Mouse (Mus musculus): Measurements from ENCODE around the gene Tmem201. TPM values are rescaled to one million over a fixed set of nuclear protein-coding genes. Genes with fewer than 3 reads are reported as not detected.

Gene Tmem201
- polyA plus RNA-seq, 1 experiment, result 21.6 TPM

- DNase-seq (ENCODE audit: low spot score), result no peak
Measured at GRCm38 (mm10) chr4:149749003-149749662, 11.3 kb upstream of the Tmem201 start.

GRCm38 (mm10) chr4:149744119-149744518 lies 6.3 kb upstream of the Tmem201 start:
- DNase-seq (ENCODE audit: low spot score), result no peak

DNA sequence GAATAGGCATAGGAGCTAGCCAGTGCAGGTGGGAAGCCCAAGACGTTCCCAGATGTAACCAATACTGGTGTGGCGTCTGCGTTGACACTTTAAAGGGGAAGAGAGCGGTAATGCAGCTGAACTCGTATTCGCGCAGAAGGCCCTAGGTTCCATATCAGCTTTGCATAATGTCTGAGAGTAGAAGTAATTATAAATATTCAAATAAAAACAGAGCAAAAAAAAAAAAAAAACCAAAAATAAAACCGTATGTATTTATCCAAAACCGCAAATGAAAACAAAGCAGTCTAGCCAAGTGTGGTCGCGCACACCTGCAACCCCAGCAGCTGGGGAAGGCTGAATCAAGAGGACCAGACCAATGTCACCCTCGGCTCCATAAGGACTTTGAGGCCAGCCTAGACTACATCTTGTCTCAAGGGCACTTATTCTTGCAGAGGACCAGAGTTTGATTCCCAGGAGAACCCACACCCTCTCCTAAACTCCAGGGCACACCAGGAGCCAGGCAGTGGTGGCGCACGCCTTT lies 4.2 kb upstream of the Tmem201 start:
- no peak for DNase-seq (ENCODE audit: low spot score)

DNA sequence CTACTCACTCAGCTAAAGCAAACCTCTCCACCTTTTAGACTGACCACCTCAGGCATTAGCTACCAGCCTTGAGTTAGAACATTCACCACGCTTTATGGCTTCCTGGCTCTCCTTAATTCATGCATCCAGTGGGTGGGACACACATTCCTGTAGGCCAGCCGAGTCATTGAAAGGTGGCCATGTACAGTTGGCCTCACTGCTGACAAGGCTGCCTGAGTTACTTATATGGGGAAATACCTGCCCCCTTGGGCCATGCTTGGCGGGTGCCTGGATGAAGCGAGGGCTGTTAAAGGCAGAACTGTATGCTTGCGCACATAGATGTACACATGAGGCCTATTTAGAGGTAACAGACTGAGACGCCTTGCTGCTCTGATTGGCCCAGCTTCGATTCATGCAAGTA lies 2.5 kb upstream of the Tmem201 start:
- DNase-seq (ENCODE audit: low spot score), result no peak

DNA sequence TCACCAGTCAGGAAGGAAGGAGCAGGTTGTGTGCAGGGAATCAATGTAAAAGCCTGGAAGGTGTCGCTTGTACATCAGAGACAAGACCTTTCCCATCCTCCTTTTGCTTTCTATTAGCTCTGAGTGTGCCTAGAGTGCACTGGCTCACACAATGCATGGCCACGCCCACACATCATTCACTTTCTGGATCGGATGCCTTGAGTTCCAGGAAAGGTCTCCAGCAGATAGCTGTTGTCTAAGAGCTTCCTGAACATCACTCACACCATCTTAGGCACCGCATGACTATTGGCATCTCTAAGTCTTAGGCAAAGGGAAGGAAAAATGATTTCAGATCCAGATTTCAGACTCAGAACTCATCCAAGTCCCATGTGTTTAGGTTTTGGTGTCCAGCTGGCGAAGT lies 1.6 kb upstream of the Tmem201 start:
- no peak for DNase-seq (ENCODE audit: low spot score)

DNA sequence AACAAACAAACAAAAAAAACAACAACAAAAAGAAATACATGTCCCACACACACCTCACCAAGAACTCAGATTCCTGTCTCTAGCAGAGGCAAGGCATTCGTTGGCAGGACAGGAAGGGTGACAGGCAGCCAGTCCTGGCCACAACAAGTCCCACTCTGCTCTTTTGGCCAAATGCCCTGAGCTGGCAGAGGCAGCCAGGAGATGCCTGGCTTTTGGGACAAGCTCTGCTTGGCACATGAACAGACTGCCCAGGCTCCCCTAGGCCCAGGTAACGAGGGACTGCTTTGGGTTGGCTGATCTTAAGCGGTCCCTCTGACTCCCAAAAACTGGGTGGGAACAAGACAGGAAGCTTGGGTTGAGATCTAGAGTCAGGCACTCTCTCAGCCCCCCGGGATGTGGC lies 1.3 kb downstream of the Tmem201 start:
- DNase-seq (ENCODE audit: low spot score), result no peak

DNA sequence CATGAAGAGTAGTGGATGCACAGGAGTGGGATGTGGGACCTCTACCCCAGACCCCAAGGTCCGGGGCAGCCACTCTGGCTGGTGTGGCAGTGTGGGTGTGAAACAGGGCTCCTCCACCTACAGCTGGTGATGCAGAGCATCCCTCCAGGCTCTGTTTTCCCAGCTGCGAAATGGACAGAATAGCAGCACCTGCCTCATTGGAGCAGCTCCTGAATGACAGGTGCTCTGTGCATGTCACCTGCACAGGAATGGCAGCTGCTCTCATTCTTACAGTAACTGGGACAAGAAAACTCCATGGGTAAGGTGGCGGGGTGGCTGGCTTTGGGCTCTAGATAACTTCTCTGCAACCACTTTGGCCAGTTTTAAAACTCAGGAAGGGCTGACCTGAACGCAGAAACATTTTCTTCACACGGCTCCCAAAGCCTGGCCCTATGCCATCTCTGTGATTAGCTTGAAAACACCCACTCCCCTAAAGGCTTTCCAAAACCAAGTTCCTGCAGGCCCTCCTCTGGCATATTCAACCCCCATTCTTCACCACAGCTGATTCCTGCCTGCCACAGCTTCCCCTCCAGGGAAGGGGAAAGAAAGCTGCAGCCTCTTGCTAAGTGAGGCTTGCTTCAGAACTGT lies 2.1 kb downstream of the Tmem201 start:
- no peak for DNase-seq (ENCODE audit: low spot score)

DNA sequence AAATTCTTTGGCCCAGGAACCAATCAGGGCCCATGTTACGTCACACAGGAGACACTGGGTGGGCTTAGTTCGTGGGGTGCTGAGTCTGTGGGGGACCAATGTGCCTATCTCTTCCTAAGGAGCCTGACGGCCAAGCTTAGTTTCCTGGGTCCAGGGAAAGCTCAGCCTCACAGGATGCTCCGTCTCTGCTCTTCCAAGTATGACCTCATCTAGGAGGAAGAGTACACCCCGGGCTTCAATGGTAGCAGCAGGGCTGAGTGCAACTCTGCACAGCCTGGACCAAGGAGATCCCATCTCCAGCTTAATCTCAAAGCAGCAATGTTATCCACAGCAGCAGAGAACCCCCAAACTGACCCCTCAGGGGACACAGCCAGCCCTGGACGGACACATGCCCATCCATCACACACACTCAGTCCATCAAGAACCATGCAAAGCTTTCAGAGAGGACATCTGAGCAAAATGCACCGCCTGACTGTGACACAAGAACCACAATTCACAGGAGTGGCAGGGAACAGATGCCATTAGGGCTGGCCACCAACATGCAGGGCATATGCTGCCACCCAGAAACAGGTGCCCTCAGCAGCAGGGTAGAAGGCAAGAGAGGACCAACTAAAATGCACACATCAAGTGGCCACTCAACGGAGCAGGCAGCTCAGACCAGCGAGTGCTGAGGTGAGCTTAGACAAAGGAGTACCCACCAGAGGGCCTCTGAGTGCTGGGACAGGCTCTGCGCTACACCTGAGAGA lies 2.9 kb downstream of the Tmem201 start:
- DNase-seq (ENCODE audit: low spot score), result no peak

DNA sequence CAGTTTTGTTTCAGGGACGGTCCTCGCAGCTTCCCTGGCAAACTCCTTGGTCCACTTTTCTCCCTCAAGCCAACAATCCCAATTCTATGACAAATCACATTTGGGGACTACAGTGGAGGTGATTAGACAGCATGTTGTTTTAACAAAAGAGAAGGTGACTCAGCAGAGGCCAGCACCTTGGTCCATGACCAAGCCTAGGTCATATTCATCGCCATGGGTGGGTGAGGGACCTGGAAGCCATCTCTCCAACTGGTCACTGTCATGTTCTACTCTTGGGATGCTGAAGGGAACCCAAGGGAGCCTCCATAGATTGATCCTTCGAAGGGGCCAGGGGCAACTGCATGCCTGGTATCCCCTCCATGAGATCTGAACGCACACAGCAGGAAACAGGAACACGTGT lies 3.6 kb downstream of the Tmem201 start:
- no peak for DNase-seq (ENCODE audit: low spot score)

GRCm38 (mm10) chr4:149733748-149734147 lies 4.1 kb downstream of the Tmem201 start:
- no peak for DNase-seq (ENCODE audit: low spot score)

- DNase-seq (ENCODE audit: low spot score), result no peak
Measured at GRCm38 (mm10) chr4:149732800-149733199, 5.0 kb downstream of the Tmem201 start.

- no peak for DNase-seq (ENCODE audit: low spot score)
Measured at GRCm38 (mm10) chr4:149732313-149732712, 5.5 kb downstream of the Tmem201 start.

DNA sequence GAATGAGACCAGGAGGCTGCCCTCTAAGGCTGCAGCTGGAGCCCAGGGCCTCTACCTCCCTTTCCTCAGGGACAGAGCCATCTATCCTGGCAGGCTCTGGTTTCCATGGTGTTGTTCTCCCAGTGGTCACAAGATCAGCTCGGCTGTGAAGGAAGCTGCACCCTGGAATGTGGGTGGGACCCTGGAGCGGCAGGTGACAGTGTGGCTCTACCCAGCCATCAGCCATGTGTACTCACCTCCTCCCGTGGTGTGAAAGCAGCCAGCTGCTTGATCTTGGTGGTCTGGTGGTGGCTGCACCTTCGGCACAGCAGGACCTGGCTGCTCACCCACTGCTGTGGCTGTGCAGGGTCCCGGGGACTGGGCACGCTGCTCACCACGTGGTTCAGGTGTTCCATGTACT lies 7.0 kb downstream of the Tmem201 start:
- DNase-seq (ENCODE audit: low spot score), result no peak

- no peak for DNase-seq (ENCODE audit: low spot score)
Measured at GRCm38 (mm10) chr4:149728810-149729209, 9.0 kb downstream of the Tmem201 start.

DNA sequence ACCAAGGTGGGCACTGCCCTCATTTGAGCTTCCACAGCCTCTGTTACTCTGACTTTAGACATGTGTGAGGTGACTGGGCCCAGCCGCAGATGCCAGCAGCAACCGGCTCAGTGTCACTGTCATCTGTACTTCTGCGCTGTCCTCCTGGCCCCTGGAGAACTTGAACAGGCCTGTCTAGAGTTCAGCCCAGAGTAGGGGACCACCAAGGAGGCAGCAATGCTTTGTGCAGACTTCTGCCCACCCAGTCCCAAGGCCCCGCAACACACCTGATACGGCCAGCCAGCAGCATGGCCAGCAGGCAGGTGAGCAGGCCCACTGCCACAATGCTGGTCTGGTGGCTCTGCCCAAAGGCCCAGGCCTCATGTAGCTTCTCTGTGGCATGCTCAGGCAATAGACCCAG lies 10.2 kb downstream of the Tmem201 start:
- DNase-seq (ENCODE audit: low spot score), result no peak

DNA sequence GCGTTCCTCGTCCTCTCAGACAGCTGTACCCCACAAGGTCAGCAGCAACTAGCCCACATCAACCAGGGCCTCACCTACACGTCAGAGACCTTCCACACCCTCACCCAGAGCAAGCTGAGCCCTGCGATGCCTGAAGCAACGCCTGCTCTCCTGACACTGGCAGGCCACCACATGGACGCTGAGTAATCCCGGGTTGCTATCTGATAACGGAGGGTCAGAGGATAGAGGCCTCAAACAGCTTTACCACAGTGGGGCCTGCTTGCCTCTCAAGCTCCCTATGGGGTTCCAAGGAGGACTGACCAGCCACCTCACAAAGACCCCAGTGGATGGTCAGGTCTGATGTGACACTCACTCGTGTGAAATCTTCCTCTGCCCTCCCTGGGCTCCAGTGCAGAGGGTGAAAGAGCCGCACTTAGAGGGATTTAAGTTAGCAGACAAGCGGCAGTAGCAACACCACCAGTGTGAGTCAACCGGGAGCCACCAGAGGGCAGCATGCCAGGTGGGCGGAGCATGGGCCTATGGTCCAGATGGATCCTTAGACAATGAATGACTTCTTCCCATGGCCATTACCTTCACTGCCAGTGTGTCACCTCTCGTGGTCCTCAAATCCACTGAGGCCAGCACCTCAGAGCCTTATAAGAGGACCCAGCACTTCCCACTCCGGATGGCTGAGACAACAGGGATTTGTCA lies 12.0 kb downstream of the Tmem201 start:
- DNase-seq (ENCODE audit: low spot score), result peak; percentile 68

DNA sequence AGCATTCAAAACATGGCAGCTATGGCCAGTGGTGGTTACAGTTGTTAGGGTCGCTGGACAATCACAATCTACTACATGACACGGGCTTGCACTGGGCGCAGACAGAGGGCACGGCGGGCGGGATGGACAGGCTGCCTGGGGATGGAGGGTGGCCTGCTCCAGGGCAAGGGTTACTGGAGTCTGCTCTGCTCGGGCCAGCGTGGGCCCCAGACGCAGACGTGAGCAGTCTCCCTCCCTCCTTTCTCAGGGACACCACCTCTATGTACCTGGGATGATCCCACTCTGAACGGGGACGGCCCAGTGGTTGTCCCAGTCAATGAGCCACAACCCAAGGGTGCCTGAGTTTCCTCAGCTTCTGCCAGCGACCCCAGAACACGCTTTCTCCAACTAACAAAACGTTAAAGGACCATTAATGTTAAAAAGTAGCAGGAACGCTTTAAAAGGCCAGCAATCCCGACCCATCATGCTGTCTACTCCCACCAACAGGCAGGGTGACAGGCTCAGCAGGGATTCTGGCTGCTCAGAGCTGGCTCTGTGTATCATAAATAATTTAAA lies 12.9 kb downstream of the Tmem201 start:
- DNase-seq (ENCODE audit: low spot score), result no peak

DNA sequence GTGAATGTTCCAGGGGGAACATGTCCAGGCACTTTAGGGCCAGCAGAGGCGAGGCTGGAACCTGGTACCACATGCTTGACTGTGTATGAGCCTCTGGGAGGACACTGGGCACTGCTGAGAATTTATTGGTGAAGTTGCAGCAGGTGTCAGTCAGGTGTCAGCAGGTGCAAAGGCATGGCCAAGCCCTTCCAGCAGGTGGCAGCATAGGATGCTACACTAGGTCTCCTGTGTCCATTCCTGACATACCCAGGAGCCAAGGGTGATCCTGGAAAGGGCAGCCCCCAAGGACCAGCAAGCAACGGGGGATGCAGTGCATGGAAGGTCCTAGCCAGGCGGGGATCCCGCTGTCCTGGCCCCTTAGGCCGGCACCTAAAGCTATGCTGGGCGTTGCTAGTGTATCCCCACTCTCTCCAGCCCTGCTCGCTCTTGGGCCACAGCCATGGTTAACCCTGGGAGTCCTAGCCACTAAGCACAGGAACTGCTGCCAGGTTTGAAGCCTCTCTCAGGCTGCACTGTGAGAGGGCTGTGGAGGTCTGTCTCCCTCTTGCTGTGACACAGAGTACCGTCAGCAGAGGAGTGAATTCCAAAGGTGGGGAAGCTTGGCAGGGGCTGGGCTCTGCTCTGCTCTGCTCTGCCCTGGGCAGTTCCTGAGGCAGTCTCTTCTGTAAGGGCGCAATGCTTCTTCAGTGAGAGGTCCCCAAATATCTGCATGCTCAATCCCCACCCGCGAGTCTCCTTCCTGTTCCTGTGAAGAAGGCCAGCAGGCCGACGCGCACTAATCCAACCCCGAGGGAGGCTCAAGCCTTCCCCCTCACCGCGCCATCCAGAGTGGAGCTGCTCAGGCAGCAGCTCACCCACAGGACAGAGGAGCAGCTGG lies 13.8 kb downstream of the Tmem201 start:
- DNase-seq (ENCODE audit: low spot score), result peak; percentile 37

DNA sequence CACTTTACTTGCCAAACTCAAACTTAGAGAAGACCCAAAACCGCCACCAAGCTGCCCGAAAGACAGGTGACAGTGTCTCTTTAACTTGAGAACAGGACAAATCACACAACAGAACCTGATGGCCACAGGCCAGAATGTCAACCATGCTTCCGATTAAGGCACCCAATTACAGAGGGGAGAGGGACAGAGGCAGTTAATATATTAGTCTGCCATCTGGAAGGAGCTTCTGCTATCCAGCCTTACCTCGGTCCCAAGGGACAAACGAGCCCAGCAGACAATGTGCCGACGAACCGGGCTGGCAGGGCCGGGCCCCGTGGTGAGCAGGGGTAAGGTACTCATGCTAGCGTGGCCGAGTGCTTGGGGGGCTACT lies 14.8 kb downstream of the Tmem201 start:
- DNase-seq (ENCODE audit: low spot score), result no peak

GRCm38 (mm10) chr4:149722104-149723020 lies 15.5 kb downstream of the Tmem201 start:
- no peak for DNase-seq (ENCODE audit: low spot score)
